ENCODE assay signal across 12 mouse cellular contexts in genomic region chr15:93161329-93161728, GRCm38 (mm10).
A peak's percentile ranks its signal among the peaks of the same experiment; 100 is the strongest.
DNase-seq lines count a peak whose midpoint lies in the region; ATAC-seq lines count a peak whose summit lies in the region.
"Had no signal": no experiment of that assay in that cellular context is flagged by ENCODE, and none has a peak within 500 bp of the region (broad histone marks: within the 10 kb centered on the region; RNA-seq: fewer than 3 reads in every experiment).

No protein-coding gene starts in this region.

- no peak overlapping the region for H3K4me2 ChIP-seq in heart, embryonic 13.5 days
- H3K4me2 ChIP-seq: intestine, embryonic 15.5 days; liver, embryonic 15.5 days had no signal

- peaks cover 4% of the 10 kb centered on the region; the same call in 1 of the 2 replicates for H3K9me3 ChIP-seq in heart, embryonic 13.5 days
- H3K9me3 ChIP-seq: forebrain, embryonic 10.5 days; intestine, embryonic 15.5 days; liver, embryonic 15.5 days had no signal

- H3K27me3 ChIP-seq in heart, embryonic 13.5 days (replicated peaks), result no peaks in the 10 kb centered on the region
- H3K27me3 ChIP-seq: intestine, embryonic 15.5 days; liver, embryonic 15.5 days had no signal

- intact Hi-C loops in heart, postnatal 25 days (cut with DNase I), result no loop called here

- ATAC-seq in heart, embryonic 13.5 days (ENCODE audit: extremely low read depth, insufficient number of reproducible peaks, low FRiP score, low TSS enrichment), result no peak
- no peak for ATAC-seq in monocyte, adult 5-6 weeks (replicated peaks; ENCODE audit: insufficient number of reproducible peaks, low FRiP score, low TSS enrichment, poor library complexity, severe bottlenecking)
- ATAC-seq: intestine, embryonic 15.5 days had no signal

- no peak for DNase-seq in heart, postnatal 25 days (ENCODE audit: low spot score)
- DNase-seq in testis, postnatal 14 days (ENCODE audit: low spot score), result peak; percentile 19
- no peak for DNase-seq in testis, postnatal 10 days (ENCODE audit: low spot score)
- peak; percentile 23 for DNase-seq in mesoderm, embryonic 11.5 days (ENCODE audit: low read depth, low spot score)
- no peak for DNase-seq in layer of hippocampus, postnatal 14 days (ENCODE audit: low spot score in 2 of 2)
- no peak for DNase-seq in adrenal gland, postnatal 14 days
- DNase-seq: gastrocnemius, postnatal 36 days had no signal

- no peak overlapping the region for H3K9ac ChIP-seq in heart, embryonic 13.5 days
- H3K9ac ChIP-seq: intestine, embryonic 15.5 days; liver, embryonic 15.5 days had no signal

- H3K4me3 ChIP-seq in heart, embryonic 13.5 days, result no peak overlapping the region
- H3K4me3 ChIP-seq: forebrain, embryonic 10.5 days; intestine, embryonic 15.5 days; liver, embryonic 15.5 days had no signal

- no peaks in the 10 kb centered on the region; the same call in 1 of the 2 replicates for H3K4me1 ChIP-seq in heart, embryonic 13.5 days
- H3K4me1 ChIP-seq: intestine, embryonic 15.5 days; liver, embryonic 15.5 days had no signal

- peak overlapping the region; percentile 62; the same call in 1 of the 2 replicates for H3K27ac ChIP-seq in heart, embryonic 13.5 days (replicated peaks)
- H3K27ac ChIP-seq: intestine, embryonic 15.5 days; liver, embryonic 15.5 days had no signal

- WGBS in heart, embryonic 13.5 days, result 64% methylated on average over 7 of the region's 7 CpGs

- H3K36me3 ChIP-seq in heart, embryonic 13.5 days, result no peaks in the 10 kb centered on the region
- H3K36me3 ChIP-seq: forebrain, embryonic 10.5 days; intestine, embryonic 15.5 days; liver, embryonic 15.5 days had no signal

Comparison
In these comparisons a context has a peak if more than half of its experiments do, and no peak if none do; other contexts are left out.
1. DNase-seq: peak in testis, postnatal 14 days (single experiment) and mesoderm, embryonic 11.5 days (single experiment); none in heart, postnatal 25 days (single experiment), testis, postnatal 10 days (single experiment), layer of hippocampus, postnatal 14 days (0 of 2) and adrenal gland, postnatal 14 days (single experiment).